Mouse (Mus musculus) liver, postnatal 0 days (tissue): ENCODE data around the gene Cmah. TPM values are rescaled to one million over a fixed set of nuclear protein-coding genes. Genes with fewer than 3 reads are reported as not detected.
A peak's percentile ranks its signal among the peaks of the same experiment; 100 is the strongest.

Experiments
- ATAC-seq: fragments of 200-750 bp; cut with Nextera tagmentation; 2 replicates; pipeline ENCODE4 v1.8.0; 2017; ENCODE audit warnings: mild to moderate bottlenecking, moderate library complexity
- DNase-seq: peaks from one replicate; pipeline ENCODE4 v3.0.0-alpha.2; 2016
- H3K27ac ChIP-seq: fragments of 300-500 bp; sonication (generic); 2 replicates; pipeline ENCODE4 v1.5.1; 2014; ENCODE audit warnings: antibody characterized with exemption, moderate library complexity, mild to moderate bottlenecking, low read depth
- H3K27me3 ChIP-seq: fragments of 300-500 bp; sonication (generic); 2 replicates; pipeline ENCODE4 v1.6.1; 2014; ENCODE audit warnings: low read length, control low read depth, mixed read lengths; ENCODE audit not compliant: insufficient read depth
- H3K36me3 ChIP-seq: fragments of 300-500 bp; sonication (generic); replicated peaks from 2 replicates; pipeline ENCODE4 v1.6.1; 2014; ENCODE audit warnings: mild to moderate bottlenecking, control low read depth, low read length, moderate library complexity, mixed read lengths; ENCODE audit not compliant: insufficient read depth
- H3K4me1 ChIP-seq: fragments of 300-500 bp; sonication (generic); 2 replicates; pipeline ENCODE4 v1.6.1; 2014; ENCODE audit warnings: antibody characterized with exemption, mild to moderate bottlenecking, control low read depth; ENCODE audit not compliant: insufficient read depth
- H3K4me2 ChIP-seq: fragments of 300-500 bp; sonication (generic); 2 replicates; pipeline ENCODE4 v1.6.1; 2014; ENCODE audit warnings: low read depth, mild to moderate bottlenecking, low read length, moderate library complexity, mixed read lengths
- H3K4me3 ChIP-seq: fragments of 300-500 bp; sonication (generic); 2 replicates; pipeline ENCODE4 v1.5.1; 2014; ENCODE audit warnings: low read depth, low read length
- H3K9ac ChIP-seq: fragments of 300-500 bp; sonication (generic); replicated peaks from 2 replicates; pipeline ENCODE4 v1.6.1; 2014; ENCODE audit warnings: mild to moderate bottlenecking, moderate library complexity
- H3K9me3 ChIP-seq: fragments of 300-500 bp; sonication (generic); 2 replicates; pipeline ENCODE4 v1.6.1; 2016; ENCODE audit warnings: mild to moderate bottlenecking, control low read depth, low read length, mixed read lengths
- CTCF ChIP-seq: sonication (generic); IDR thresholded peaks from 2 replicates; pipeline ENCODE4 v1.5.1; 2016; ENCODE audit warnings: antibody characterized with exemption, low read depth
- EP300 ChIP-seq: IDR thresholded peaks from 2 replicates; pipeline ENCODE4 v1.6.1; 2016; ENCODE audit warnings: antibody characterized with exemption, low read depth, mild to moderate bottlenecking
- WGBS: fragments of 180-500 bp; shearing (Covaris S2); extraction: QIAGEN DNeasy Blood & Tissue Kit; methylation state at CpG from one replicate; pipeline ENCODE4 v1.1.7; 2014; ENCODE audit not compliant: insufficient replicate concordance; 5-methylcytosine and 5-hydroxymethylcytosine counted together
- polyA plus RNA-seq: library from polyadenylated mRNA; unstranded; fragments of >200 nt; fragmentation: Nextera tagmentation; extraction: Ambion mirVana; gene quantifications from 2 replicates; pipeline ENCODE4 v1.2.1, GENCODE M21; 2015

Cmah gene
- polyA plus RNA-seq, 1 experiment from 2014 or later, result 3.7 TPM

DNA sequence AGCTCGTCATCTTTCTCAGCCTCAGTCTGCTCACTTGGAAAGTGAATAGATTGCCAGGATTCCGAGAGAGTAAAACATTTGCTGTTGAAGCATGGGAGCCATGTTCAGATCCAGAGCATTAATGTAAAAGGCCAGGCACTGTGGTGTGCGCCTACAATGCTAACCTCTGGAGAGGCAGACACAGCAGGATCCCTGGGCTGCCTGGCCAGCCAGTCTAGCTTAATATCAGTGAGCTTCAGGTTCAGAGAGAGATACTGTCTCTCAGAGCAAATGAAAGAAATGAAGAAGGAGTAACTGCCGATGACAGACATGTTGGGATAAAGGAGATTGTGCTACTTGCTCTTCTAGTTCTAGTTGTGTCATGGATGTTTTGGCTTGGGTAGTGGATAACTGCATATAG, 91.6 kb downstream of the Cmah start:
- ATAC-seq (no peak), DNase-seq (no peak)
- H3K9me3 ChIP-seq, result no peaks in the 10 kb centered on the region
- WGBS, result 53% methylated on average over 4 of the region's 4 CpGs
- H3K27me3 ChIP-seq, result no peaks in the 10 kb centered on the region
- H3K9ac ChIP-seq, result peak overlapping the region; percentile 41; the same call in 1 of the 2 replicates
- H3K4me3 ChIP-seq, result no peak overlapping the region
- H3K4me1 ChIP-seq, result peaks cover 42% of the 10 kb centered on the region
- H3K36me3 ChIP-seq, result peaks cover 3% of the 10 kb centered on the region
- peak overlapping the region; percentile 73 for H3K27ac ChIP-seq
- H3K4me2 ChIP-seq, result peak overlapping the region; percentile 65
- TF ChIP-seq CTCF (no peak), EP300 (no peak)

DNA sequence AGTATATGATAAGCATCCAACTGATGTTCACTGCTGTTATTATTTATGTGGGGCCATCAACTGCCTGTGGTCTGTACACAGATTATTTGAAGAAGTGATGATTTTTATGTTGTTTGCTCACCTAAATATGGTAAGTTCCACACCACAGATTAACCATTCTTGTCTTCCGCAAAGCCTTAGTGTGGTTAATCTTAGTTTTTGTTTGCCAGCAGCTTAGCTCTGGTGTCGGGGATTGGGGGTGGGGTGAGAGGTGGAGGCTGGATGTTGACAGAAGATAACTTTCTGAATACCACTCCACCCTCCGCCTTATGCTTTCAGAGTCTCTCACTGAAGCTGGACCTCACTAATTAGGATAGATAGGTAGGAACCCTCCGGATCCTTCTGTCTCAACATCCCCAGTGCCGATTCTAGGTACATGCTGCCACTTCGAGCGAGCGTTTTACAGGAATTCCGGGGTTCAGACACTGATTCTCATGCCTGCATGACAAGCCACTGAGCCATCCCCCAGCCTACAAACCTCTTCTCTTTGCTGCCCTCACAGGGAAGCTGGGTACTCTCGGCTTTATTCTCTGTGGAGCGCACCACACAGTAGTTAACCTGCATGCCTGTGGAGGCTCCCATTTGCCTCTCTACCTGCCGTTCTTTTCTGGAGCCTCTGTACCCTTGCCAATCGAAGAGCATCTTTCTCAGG, 92.5 kb downstream of the Cmah start:
- DNase-seq (peak; percentile 67), ATAC-seq (peak; percentile 96)
- peaks cover 3% of the 10 kb centered on the region for H3K36me3 ChIP-seq
- peaks cover 37% of the 10 kb centered on the region for H3K4me1 ChIP-seq
- H3K4me3 ChIP-seq, result peak overlapping the region; percentile 25; the same call in 1 of the 2 replicates
- H3K9ac ChIP-seq, result peak overlapping the region; percentile 63
- no peaks in the 10 kb centered on the region for H3K9me3 ChIP-seq
- H3K4me2 ChIP-seq, result peak overlapping the region; percentile 65
- TF ChIP-seq CTCF, result no peak
- TF ChIP-seq EP300, result peak; percentile 97
- WGBS, result 44% methylated on average over 13 of the region's 13 CpGs
- peak overlapping the region; percentile 92 for H3K27ac ChIP-seq
- H3K27me3 ChIP-seq, result no peaks in the 10 kb centered on the region

DNA sequence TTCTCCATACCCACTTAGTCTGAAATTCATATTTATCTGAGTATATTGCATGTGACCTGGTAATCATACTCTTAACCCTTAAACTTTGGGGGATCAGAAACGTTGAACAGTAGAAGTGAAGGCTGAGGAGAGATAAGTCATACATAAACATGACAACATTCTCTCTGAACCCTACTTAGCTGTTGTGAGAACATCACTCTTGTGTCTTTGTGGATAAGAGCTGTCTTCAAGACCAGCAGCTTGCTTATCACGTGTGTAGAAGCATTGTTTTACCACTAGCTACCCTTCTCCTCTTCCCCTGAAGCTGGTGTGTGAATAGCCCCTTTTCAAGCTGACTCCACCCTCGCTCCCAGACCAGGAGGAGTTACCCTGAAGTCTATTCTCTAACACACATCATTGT, 94.8 kb downstream of the Cmah start:
- Histone ChIP-seq H3K4me3 (no peak overlapping the region), H3K9ac (no peak overlapping the region), H3K36me3 (peaks cover 3% of the 10 kb centered on the region), H3K4me1 (peaks cover 23% of the 10 kb centered on the region), H3K27ac (no peak overlapping the region), H3K27me3 (no peaks in the 10 kb centered on the region), H3K4me2 (no peak overlapping the region), H3K9me3 (no peaks in the 10 kb centered on the region)
- DNase-seq (no peak), ATAC-seq (peak; percentile 4; the same call in 1 of the 2 replicates)
- TF ChIP-seq EP300, result peak; percentile 71
- no peak for TF ChIP-seq CTCF
- 41% methylated on average over 3 of the region's 3 CpGs for WGBS

- DNase-seq (no peak), ATAC-seq (no peak)
- no peak overlapping the region for H3K4me2 ChIP-seq
- TF ChIP-seq CTCF (no peak), EP300 (no peak)
- H3K27me3 ChIP-seq, result no peaks in the 10 kb centered on the region
- no peak overlapping the region for H3K9ac ChIP-seq
- no peak overlapping the region for H3K4me3 ChIP-seq
- no peaks in the 10 kb centered on the region for H3K4me1 ChIP-seq
- no peak overlapping the region for H3K27ac ChIP-seq
- H3K9me3 ChIP-seq, result no peaks in the 10 kb centered on the region
- 0 out of 2 replicates have a peak, but pooled peaks cover 2% of the 10 kb centered on the region for H3K36me3 ChIP-seq
- 68% methylated on average over 5 of the region's 5 CpGs for WGBS
Measured at GRCm38 (mm10) chr13:24430215-24430614, 103.0 kb downstream of the Cmah start.

DNA sequence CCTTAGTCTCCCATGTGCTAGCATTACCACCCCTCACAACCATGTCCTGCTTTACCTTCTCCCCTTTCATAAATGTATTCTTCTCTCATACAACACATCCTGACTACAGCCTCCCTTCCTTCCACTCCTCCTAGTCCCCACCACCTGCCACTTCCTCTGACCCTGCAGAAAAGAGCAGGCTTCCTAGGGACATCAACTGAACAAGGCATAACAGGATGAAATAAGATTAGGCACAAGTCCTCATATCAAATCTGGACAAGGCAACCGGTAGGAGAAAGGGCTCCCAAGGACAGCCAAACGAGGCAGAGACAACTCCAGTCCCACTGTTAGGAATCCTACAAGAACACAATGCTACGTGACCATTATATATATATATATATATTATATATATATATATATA, 104.4 kb downstream of the Cmah start:
- WGBS, result 76% methylated on average over 3 of the region's 3 CpGs
- Histone ChIP-seq H3K27ac (no peak overlapping the region), H3K4me1 (no peaks in the 10 kb centered on the region), H3K9me3 (no peaks in the 10 kb centered on the region), H3K36me3 (peaks cover 5% of the 10 kb centered on the region; the same call in 1 of the 2 replicates), H3K4me2 (no peak overlapping the region), H3K27me3 (no peaks in the 10 kb centered on the region), H3K4me3 (no peak overlapping the region), H3K9ac (no peak overlapping the region)
- no peak for TF ChIP-seq EP300
- no peak for TF ChIP-seq CTCF
- ATAC-seq (no peak), DNase-seq (no peak)

DNA sequence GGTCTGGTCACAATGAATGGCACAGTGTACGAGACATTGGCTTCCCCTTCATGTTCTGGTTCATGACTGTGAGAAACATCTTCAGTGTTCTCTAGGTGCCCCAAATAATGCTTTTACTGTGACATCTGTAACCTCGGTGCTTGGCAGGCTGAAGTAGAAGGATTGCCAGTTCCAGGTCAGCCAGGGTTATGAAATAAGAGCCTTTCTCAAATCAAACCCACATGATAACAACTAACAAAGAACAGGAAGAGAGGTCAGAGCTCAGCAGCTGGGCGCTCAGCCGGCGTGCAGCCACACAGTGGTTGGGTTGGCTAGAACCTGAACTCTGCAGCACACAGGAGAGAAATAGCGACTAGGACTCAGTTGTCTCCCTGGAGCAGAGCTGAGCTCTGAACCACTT, 115.1 kb downstream of the Cmah start:
- ATAC-seq (no peak), DNase-seq (peak; percentile 27)
- TF ChIP-seq CTCF, result no peak
- no peak for TF ChIP-seq EP300
- Histone ChIP-seq H3K4me3 (no peak overlapping the region), H3K27me3 (no peaks in the 10 kb centered on the region), H3K36me3 (peaks cover 3% of the 10 kb centered on the region), H3K27ac (peak overlapping the region; percentile 46), H3K4me2 (no peak overlapping the region), H3K9me3 (no peaks in the 10 kb centered on the region), H3K4me1 (peaks cover 33% of the 10 kb centered on the region), H3K9ac (no peak overlapping the region)
- 43% methylated on average over 6 of the region's 6 CpGs for WGBS
